Mouse (Mus musculus): ENCODE measurements around the gene Chst10. TPM values are rescaled to one million over a fixed set of nuclear protein-coding genes. Genes with fewer than 3 reads are reported as not detected.

The Chst10 gene
- polyA plus RNA-seq, 1 experiment from 2014 or later: 19.7 TPM

GRCm38 (mm10) chr1:38862213-38862612 is 35.7 kb downstream of the Chst10 start:
- ATAC-seq (replicated peaks; ENCODE audit: low FRiP score) (no peak), DNase-seq (ENCODE audit: low spot score) (peak; percentile 74)
- no peak overlapping the region for H3K27ac ChIP-seq (ENCODE audit: low read depth, low read length)
- H3K9me3 ChIP-seq (ENCODE audit: control insufficient read depth, low read length): no peaks in the 10 kb centered on the region
- 15% methylated on average over 4 of the region's 4 CpGs for WGBS
- no peak overlapping the region for H3K4me3 ChIP-seq (ENCODE audit: low read depth, low read length)
- H3K36me3 ChIP-seq (ENCODE audit: control insufficient read depth, insufficient read depth, low read length): no peaks in the 10 kb centered on the region
- no peak overlapping the region for H3K9ac ChIP-seq (ENCODE audit: low read length)
- no peaks in the 10 kb centered on the region for H3K4me1 ChIP-seq (replicated peaks; ENCODE audit: control insufficient read depth, insufficient read depth, low read length)
- no peak overlapping the region for H3K4me2 ChIP-seq (ENCODE audit: low read depth, low read length, severe bottlenecking)
- no peaks in the 10 kb centered on the region for H3K27me3 ChIP-seq (ENCODE audit: control insufficient read depth, insufficient read depth, low read length)

DNA sequence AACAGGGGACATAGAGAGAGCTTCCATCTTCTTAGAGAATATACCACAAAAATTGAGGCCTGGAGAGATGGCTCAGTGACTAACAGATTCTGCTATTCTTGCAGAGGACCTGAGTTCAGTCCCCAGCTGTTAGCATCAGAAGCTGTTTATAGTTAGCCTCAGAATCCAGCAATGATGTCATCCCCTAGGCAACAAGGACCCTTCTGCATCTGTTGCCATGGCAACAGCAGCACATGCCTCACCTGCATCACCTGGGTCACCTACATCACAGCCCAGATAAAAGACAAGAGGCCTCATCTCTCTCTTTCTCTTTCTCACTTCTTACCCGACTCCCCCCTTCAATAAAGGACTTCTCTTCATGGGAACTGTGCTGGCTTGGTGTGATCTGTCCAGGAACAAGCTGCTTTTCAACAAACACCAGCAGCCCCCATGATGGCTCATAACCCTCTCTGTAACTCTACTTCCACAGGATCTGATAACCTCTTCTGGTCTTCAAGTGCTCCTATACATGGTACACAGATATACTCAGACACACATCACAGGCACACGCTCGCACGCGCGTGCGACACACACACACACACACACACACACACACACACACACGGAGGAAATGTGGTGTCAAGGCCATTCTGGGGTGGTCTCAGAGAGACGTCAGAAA is 37.0 kb downstream of the Chst10 start:
- H3K4me2 ChIP-seq (ENCODE audit: low read depth, low read length, severe bottlenecking): no peak overlapping the region
- H3K27me3 ChIP-seq (ENCODE audit: control insufficient read depth, insufficient read depth, low read length): no peaks in the 10 kb centered on the region
- DNase-seq (ENCODE audit: low spot score) (no peak), ATAC-seq (replicated peaks; ENCODE audit: low FRiP score) (no peak)
- no peaks in the 10 kb centered on the region for H3K4me1 ChIP-seq (replicated peaks; ENCODE audit: control insufficient read depth, insufficient read depth, low read length)
- no peak overlapping the region for H3K9ac ChIP-seq (ENCODE audit: low read length)
- no peak overlapping the region for H3K4me3 ChIP-seq (ENCODE audit: low read depth, low read length)
- no peaks in the 10 kb centered on the region for H3K9me3 ChIP-seq (ENCODE audit: control insufficient read depth, low read length)
- H3K36me3 ChIP-seq (ENCODE audit: control insufficient read depth, insufficient read depth, low read length): no peaks in the 10 kb centered on the region
- H3K27ac ChIP-seq (ENCODE audit: low read depth, low read length): no peak overlapping the region
- WGBS: 86% methylated on average over 9 of the region's 9 CpGs

DNA sequence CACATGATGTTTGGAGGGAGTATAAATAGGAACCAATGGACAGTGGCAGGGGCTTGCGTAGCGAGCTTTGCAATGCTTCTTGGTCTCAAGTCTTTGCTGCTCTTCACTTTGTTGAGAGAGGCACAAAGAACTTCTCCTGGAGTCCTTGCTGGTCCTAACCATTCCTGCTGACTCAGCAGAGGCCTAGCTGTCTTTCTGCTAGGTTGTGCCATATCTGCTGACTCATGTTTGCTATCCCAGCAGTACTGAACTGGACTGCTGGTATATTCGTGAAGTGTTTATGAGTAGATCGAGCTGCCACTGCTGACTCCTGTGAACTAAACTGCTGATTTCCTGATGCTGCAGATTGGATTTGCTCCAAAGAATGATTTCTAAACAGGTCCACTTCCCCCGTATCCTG is 37.8 kb downstream of the Chst10 start:
- Histone ChIP-seq H3K4me3 (ENCODE audit: low read depth, low read length) (no peak overlapping the region), H3K4me1 (replicated peaks; ENCODE audit: control insufficient read depth, insufficient read depth, low read length) (no peaks in the 10 kb centered on the region), H3K36me3 (ENCODE audit: control insufficient read depth, insufficient read depth, low read length) (no peaks in the 10 kb centered on the region), H3K9me3 (ENCODE audit: control insufficient read depth, low read length) (no peaks in the 10 kb centered on the region), H3K4me2 (ENCODE audit: low read depth, low read length, severe bottlenecking) (no peak overlapping the region), H3K27me3 (ENCODE audit: control insufficient read depth, insufficient read depth, low read length) (no peaks in the 10 kb centered on the region), H3K27ac (ENCODE audit: low read depth, low read length) (no peak overlapping the region), H3K9ac (ENCODE audit: low read length) (no peak overlapping the region)
- no peak for DNase-seq (ENCODE audit: low spot score)
- WGBS: 90% methylated on average over 5 of the region's 5 CpGs
- no peak for ATAC-seq (replicated peaks; ENCODE audit: low FRiP score)

GRCm38 (mm10) chr1:38856196-38856595 is 41.8 kb downstream of the Chst10 start:
- Histone ChIP-seq H3K9me3 (ENCODE audit: control insufficient read depth, low read length) (no peaks in the 10 kb centered on the region), H3K27ac (ENCODE audit: low read depth, low read length) (no peak overlapping the region), H3K4me1 (replicated peaks; ENCODE audit: control insufficient read depth, insufficient read depth, low read length) (no peaks in the 10 kb centered on the region), H3K36me3 (ENCODE audit: control insufficient read depth, insufficient read depth, low read length) (no peaks in the 10 kb centered on the region), H3K9ac (ENCODE audit: low read length) (no peak overlapping the region), H3K4me3 (ENCODE audit: low read depth, low read length) (no peak overlapping the region), H3K27me3 (ENCODE audit: control insufficient read depth, insufficient read depth, low read length) (no peaks in the 10 kb centered on the region), H3K4me2 (ENCODE audit: low read depth, low read length, severe bottlenecking) (no peak overlapping the region)
- DNase-seq (ENCODE audit: low spot score) (peak; percentile 89), ATAC-seq (replicated peaks; ENCODE audit: low FRiP score) (no peak)
- 11% methylated on average over 3 of the region's 3 CpGs for WGBS

GRCm38 (mm10) chr1:38852250-38852649 is 45.7 kb downstream of the Chst10 start:
- no peak overlapping the region for H3K27ac ChIP-seq (ENCODE audit: low read depth, low read length)
- H3K4me3 ChIP-seq (ENCODE audit: low read depth, low read length): no peak overlapping the region
- H3K9ac ChIP-seq (ENCODE audit: low read length): no peak overlapping the region
- H3K36me3 ChIP-seq (ENCODE audit: control insufficient read depth, insufficient read depth, low read length): no peaks in the 10 kb centered on the region
- DNase-seq (ENCODE audit: low spot score): no peak
- no peak for ATAC-seq (replicated peaks; ENCODE audit: low FRiP score)
- 53% methylated on average over 2 of the region's 2 CpGs for WGBS
- no peaks in the 10 kb centered on the region for H3K27me3 ChIP-seq (ENCODE audit: control insufficient read depth, insufficient read depth, low read length)
- H3K4me1 ChIP-seq (replicated peaks; ENCODE audit: control insufficient read depth, insufficient read depth, low read length): peaks cover 4% of the 10 kb centered on the region; the same call in 1 of the 2 replicates
- H3K9me3 ChIP-seq (ENCODE audit: control insufficient read depth, low read length): no peaks in the 10 kb centered on the region
- H3K4me2 ChIP-seq (ENCODE audit: low read depth, low read length, severe bottlenecking): no peak overlapping the region

DNA sequence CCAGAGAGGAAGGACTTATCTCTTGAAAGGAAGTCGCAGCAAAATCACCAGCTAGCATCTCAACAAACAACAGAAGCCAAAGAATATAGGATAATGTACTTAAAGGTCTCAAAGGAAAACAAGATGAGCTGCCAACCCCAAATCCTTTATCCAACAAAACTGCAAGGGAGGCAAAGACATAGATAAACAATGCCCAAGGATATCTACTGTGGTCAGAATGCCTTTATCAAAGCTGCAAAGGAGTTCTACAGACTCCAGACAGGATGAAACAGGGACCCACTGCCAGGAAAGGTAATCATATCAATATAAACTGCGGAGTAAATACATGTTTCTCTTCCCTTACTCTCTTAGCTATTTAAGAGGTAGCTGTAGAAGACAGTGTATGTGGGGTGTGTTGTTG is 47.3 kb downstream of the Chst10 start:
- H3K27ac ChIP-seq (ENCODE audit: low read depth, low read length): no peak overlapping the region
- no peak overlapping the region for H3K9ac ChIP-seq (ENCODE audit: low read length)
- no peaks in the 10 kb centered on the region for H3K27me3 ChIP-seq (ENCODE audit: control insufficient read depth, insufficient read depth, low read length)
- no peak for ATAC-seq (replicated peaks; ENCODE audit: low FRiP score)
- no peak overlapping the region for H3K4me3 ChIP-seq (ENCODE audit: low read depth, low read length)
- no peaks in the 10 kb centered on the region for H3K36me3 ChIP-seq (ENCODE audit: control insufficient read depth, insufficient read depth, low read length)
- no peaks in the 10 kb centered on the region for H3K9me3 ChIP-seq (ENCODE audit: control insufficient read depth, low read length)
- H3K4me1 ChIP-seq (replicated peaks; ENCODE audit: control insufficient read depth, insufficient read depth, low read length): peaks cover 4% of the 10 kb centered on the region; the same call in 1 of the 2 replicates
- H3K4me2 ChIP-seq (ENCODE audit: low read depth, low read length, severe bottlenecking): no peak overlapping the region
- 82% methylated on average over 2 of the region's 2 CpGs for WGBS
- DNase-seq (ENCODE audit: low spot score): no peak

DNA sequence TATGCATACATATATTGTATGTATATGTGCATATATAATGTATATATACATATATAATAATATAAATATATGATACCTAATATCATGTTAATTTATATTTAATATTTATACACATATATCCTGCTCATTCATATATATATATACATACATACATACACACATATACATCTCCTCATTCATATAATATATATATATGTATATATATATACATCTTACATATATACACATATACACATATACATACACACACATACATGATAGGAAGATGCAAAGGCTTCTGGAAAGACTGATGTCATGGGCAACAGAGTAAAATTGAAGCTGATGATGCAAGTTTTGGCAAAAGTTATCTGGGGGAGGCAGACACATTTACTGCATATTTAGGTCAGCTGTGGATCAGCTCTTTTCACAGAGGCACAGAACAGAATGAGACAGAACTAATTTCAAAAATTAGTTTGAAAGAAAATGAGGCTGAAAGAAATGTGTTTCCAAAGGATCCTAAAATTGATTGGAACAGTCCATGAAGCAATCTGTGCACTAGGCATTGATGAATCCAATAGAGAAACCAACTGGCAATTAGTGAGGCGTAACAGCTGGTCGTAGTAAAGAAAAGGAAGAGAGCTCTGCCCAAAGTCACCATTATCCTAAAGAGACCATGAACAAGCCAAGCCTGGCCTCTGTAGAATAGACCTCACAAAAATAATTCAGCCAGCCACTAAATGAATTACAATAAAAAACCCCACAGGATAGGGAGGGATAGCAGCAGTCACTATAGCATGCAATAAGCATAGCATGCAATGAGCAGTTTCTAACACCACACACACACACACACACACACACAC is 49.3 kb downstream of the Chst10 start:
- DNase-seq (ENCODE audit: low spot score) (no peak), ATAC-seq (replicated peaks; ENCODE audit: low FRiP score) (peak; percentile 53)
- Histone ChIP-seq H3K36me3 (ENCODE audit: control insufficient read depth, insufficient read depth, low read length) (no peaks in the 10 kb centered on the region), H3K27me3 (ENCODE audit: control insufficient read depth, insufficient read depth, low read length) (no peaks in the 10 kb centered on the region), H3K4me2 (ENCODE audit: low read depth, low read length, severe bottlenecking) (peak overlapping the region; percentile 24), H3K27ac (ENCODE audit: low read depth, low read length) (no peak overlapping the region), H3K4me1 (replicated peaks; ENCODE audit: control insufficient read depth, insufficient read depth, low read length) (peaks cover 4% of the 10 kb centered on the region; the same call in 1 of the 2 replicates), H3K4me3 (ENCODE audit: low read depth, low read length) (no peak overlapping the region), H3K9ac (ENCODE audit: low read length) (no peak overlapping the region), H3K9me3 (ENCODE audit: control insufficient read depth, low read length) (no peaks in the 10 kb centered on the region)
- WGBS: 36% methylated on average over 2 of the region's 2 CpGs

DNA sequence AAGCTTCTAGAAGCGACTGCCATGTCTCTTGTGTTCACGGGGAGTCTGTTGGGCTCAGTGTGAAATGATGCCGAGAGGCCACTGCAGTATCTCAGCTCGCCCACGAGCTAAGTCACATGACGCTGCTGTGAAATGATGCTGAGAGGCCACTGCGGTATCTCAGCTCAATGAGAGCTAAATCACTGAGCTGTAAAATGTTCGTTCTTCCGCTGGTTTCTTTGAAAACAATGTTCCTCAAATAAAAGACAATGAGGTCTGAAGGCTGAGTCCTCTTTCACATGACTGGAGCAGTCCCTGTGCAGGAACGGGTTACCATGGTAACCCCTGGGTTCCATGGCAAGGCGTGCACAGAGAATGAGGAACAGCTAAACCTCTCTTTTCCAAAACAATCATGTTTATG is 50.0 kb downstream of the Chst10 start:
- Histone ChIP-seq H3K9me3 (ENCODE audit: control insufficient read depth, low read length) (no peaks in the 10 kb centered on the region), H3K27me3 (ENCODE audit: control insufficient read depth, insufficient read depth, low read length) (no peaks in the 10 kb centered on the region), H3K27ac (ENCODE audit: low read depth, low read length) (no peak overlapping the region; the same call in 1 of the 2 replicates), H3K4me3 (ENCODE audit: low read depth, low read length) (peak overlapping the region; percentile 6; the same call in 1 of the 2 replicates), H3K4me2 (ENCODE audit: low read depth, low read length, severe bottlenecking) (peak overlapping the region; percentile 24), H3K4me1 (replicated peaks; ENCODE audit: control insufficient read depth, insufficient read depth, low read length) (peaks cover 5% of the 10 kb centered on the region; the same call in 1 of the 2 replicates), H3K9ac (ENCODE audit: low read length) (no peak overlapping the region), H3K36me3 (ENCODE audit: control insufficient read depth, insufficient read depth, low read length) (no peaks in the 10 kb centered on the region)
- WGBS: 18% methylated on average over 11 of the region's 11 CpGs
- ATAC-seq (replicated peaks; ENCODE audit: low FRiP score): peak; percentile 92
- DNase-seq (ENCODE audit: low spot score): peak; percentile 63
